12 mouse cellular contexts compared by ENCODE assay signal in the genomic region with DNA sequence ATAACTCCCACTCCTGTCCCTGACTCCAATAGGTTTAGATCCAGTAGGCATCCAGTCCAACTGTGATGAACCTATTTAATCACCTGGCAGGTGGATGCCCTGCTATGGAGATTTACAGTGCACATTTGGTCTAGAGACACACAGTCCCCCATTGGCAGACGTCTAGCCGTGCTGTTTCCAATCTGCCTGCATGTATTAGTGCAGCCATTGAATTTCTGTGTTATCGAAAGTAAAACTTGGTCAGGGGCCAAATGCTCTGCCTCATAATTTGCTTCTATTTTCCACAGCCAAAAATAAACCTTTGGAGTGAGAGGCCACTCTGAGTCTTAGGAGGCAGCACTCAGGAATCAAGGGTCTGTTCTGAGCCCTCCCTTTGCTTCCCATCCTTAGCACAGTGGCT. TPM values are rescaled to one million over a fixed set of nuclear protein-coding genes. Genes with fewer than 3 reads are reported as not detected.
DNase-seq lines count a peak whose midpoint lies in the region; ATAC-seq and TF ChIP-seq lines count a peak whose summit lies in the region.
"Had no signal": no experiment of that assay in that cellular context is flagged by ENCODE, and none has a peak within 500 bp of the region (broad histone marks: within the 10 kb centered on the region; RNA-seq: fewer than 3 reads in every experiment).

No protein-coding gene starts in this region.

- intact Hi-C loops in heart, postnatal 10 days (cut with DNase I) = no loop called here

- H3K4me3 ChIP-seq in kidney, postnatal 0 days (replicated peaks; ENCODE audit: low read depth, low read length) = no peak overlapping the region
- no peak overlapping the region for H3K4me3 ChIP-seq in stomach, postnatal 0 days (ENCODE audit: low read depth, low read length)
- H3K4me3 ChIP-seq: hindbrain, embryonic 15.5 days had no signal

- no peaks in the 10 kb centered on the region for H3K4me1 ChIP-seq in kidney, postnatal 0 days (replicated peaks; ENCODE audit: insufficient read depth, low read length)
- no peaks in the 10 kb centered on the region; the same call in 1 of the 2 replicates for H3K4me1 ChIP-seq in stomach, postnatal 0 days (replicated peaks; ENCODE audit: control insufficient read depth, insufficient read depth)
- H3K4me1 ChIP-seq: hindbrain, embryonic 15.5 days had no signal

- H3K27me3 ChIP-seq in kidney, postnatal 0 days (ENCODE audit: insufficient read depth, low read length) = no peaks in the 10 kb centered on the region
- no peaks in the 10 kb centered on the region for H3K27me3 ChIP-seq in stomach, postnatal 0 days (ENCODE audit: control insufficient read depth, insufficient read depth, low read length)
- H3K27me3 ChIP-seq: hindbrain, embryonic 15.5 days had no signal

- 55% methylated on average over 3 of the region's 3 CpGs for WGBS in kidney, postnatal 0 days
- 26% methylated on average over 3 of the region's 3 CpGs for WGBS in stomach, postnatal 0 days

- no peak for TF ChIP-seq CTCF in kidney, postnatal 0 days (IDR thresholded peaks at IDR 0.05; ENCODE audit: low read depth)
- TF ChIP-seq CTCF in stomach, postnatal 0 days (IDR thresholded peaks at IDR 0.05; ENCODE audit: low read depth) = no peak

- ATAC-seq in kidney, postnatal 0 days (replicated peaks; ENCODE audit: low FRiP score, low read depth) = no peak
- ATAC-seq in stomach, postnatal 0 days (ENCODE audit: low FRiP score, low TSS enrichment) = no peak

- H3K9me3 ChIP-seq in kidney, postnatal 0 days (replicated peaks; ENCODE audit: low read length) = no peaks in the 10 kb centered on the region
- no peaks in the 10 kb centered on the region for H3K9me3 ChIP-seq in stomach, postnatal 0 days (ENCODE audit: control insufficient read depth, low read length)
- H3K9me3 ChIP-seq: hindbrain, embryonic 15.5 days had no signal

- H3K27ac ChIP-seq in kidney, postnatal 0 days = no peak overlapping the region
- H3K27ac ChIP-seq in stomach, postnatal 0 days (replicated peaks) = no peak overlapping the region
- H3K27ac ChIP-seq: hindbrain, embryonic 15.5 days had no signal

- no peaks in the 10 kb centered on the region for H3K36me3 ChIP-seq in kidney, postnatal 0 days (ENCODE audit: insufficient read depth, low read length)
- no peaks in the 10 kb centered on the region for H3K36me3 ChIP-seq in stomach, postnatal 0 days (ENCODE audit: control insufficient read depth, insufficient read depth, low read length)
- H3K36me3 ChIP-seq: hindbrain, embryonic 15.5 days had no signal

- peak; percentile 50 to 70 for DNase-seq in cerebellum, postnatal 14 days
- no peak for DNase-seq in cerebellum, postnatal 4 days (ENCODE audit: low spot score in 2 of 2)
- peak; percentile 21 for DNase-seq in kidney, postnatal 0 days (ENCODE audit: low spot score)
- no peak for DNase-seq in kidney, postnatal 4 days
- peak; percentile 39 for DNase-seq in NIH3T3 (ENCODE audit: low read depth)
- peak; percentile 64 to 65 for DNase-seq in heart, postnatal 10 days
- no peak for DNase-seq in stomach, postnatal 0 days (ENCODE audit: low spot score)
- no peak for DNase-seq in urinary bladder, adult 2 months (ENCODE audit: low spot score)
- DNase-seq: cerebellum, adult 9-10 months; right cerebral cortex, postnatal 14 days; thymus, adult 18-20 months had no signal

- no peak overlapping the region for H3K9ac ChIP-seq in kidney, postnatal 0 days (ENCODE audit: low read depth, low read length)
- no peak overlapping the region for H3K9ac ChIP-seq in stomach, postnatal 0 days (ENCODE audit: low read length)
- H3K9ac ChIP-seq: hindbrain, embryonic 15.5 days had no signal

- no peak overlapping the region for H3K4me2 ChIP-seq in kidney, postnatal 0 days (ENCODE audit: low read length)
- H3K4me2 ChIP-seq in stomach, postnatal 0 days (replicated peaks; ENCODE audit: low read depth) = no peak overlapping the region
- H3K4me2 ChIP-seq: hindbrain, embryonic 15.5 days had no signal

- TF ChIP-seq EP300 in stomach, postnatal 0 days (optimal IDR thresholded peaks at IDR 0.05) = no peak

RNA-seq across cellular contexts. Expression of gene Parm1, which starts 46.6 kb away (rescaled TPM):
- 8.5 and 9.4 TPM in 2 replicates for polyA plus RNA-seq in kidney, postnatal 0 days (2015; fragmentation: Nextera tagmentation; extraction: Ambion mirVana)
- 10 to 100 TPM; 62.5 to 71.7 TPM for total RNA-seq in heart, postnatal 10 days (2021)
- polyA plus RNA-seq in stomach, postnatal 0 days (2015; fragmentation: Nextera tagmentation; extraction: Ambion mirVana) = 24.7 and 26.2 TPM in 2 replicates
- 36.5 and 54.4 TPM in 2 replicates for polyA plus RNA-seq in urinary bladder, adult 2 months (2012; rRNA removed)

Comparison
In these comparisons a context has a peak if more than half of its experiments do, and no peak if none do; other contexts are left out.
1. DNase-seq: peak in cerebellum, postnatal 14 days (2 of 2), kidney, postnatal 0 days (single experiment), NIH3T3 (single experiment) and heart, postnatal 10 days (2 of 2); none in cerebellum, postnatal 4 days (0 of 2), kidney, postnatal 4 days (0 of 2), stomach, postnatal 0 days (single experiment) and urinary bladder, adult 2 months (single experiment).